Mouse (Mus musculus): ENCODE measurements at regions not wholly inside any gene's neighbourhood (a gene's known extent, or its start where the extent isn't known, plus 50 kb on each side); places are given as distances from the start of the nearest gene placed in this dataset.
A peak's percentile ranks its signal among the peaks of the same experiment; 100 is the strongest.

GRCm38 (mm10) chrX:13014051-13014450, 57.2 kb upstream of the Usp9x start:
- DNase-seq, result no peak

DNA sequence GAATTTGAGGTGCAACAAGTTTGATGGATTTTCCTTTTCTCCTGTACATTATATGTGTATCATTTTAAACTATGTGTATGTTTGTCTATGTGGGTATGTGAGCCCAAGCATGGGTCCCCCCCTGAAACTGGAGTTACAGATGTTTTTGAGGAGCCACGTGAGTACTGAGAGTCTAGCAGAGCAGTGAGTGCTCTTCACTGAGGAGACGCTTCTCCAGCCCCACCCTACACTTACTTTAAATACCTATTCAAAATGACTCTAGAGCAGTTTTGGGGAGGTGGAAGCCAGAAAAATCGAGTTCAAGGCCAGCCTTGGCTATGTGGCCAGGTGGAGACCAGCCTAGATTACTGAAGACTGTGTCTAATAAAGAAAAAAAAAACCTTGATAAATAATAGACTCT, 58.2 kb upstream of the Usp9x start:
- no peak for DNase-seq

DNA sequence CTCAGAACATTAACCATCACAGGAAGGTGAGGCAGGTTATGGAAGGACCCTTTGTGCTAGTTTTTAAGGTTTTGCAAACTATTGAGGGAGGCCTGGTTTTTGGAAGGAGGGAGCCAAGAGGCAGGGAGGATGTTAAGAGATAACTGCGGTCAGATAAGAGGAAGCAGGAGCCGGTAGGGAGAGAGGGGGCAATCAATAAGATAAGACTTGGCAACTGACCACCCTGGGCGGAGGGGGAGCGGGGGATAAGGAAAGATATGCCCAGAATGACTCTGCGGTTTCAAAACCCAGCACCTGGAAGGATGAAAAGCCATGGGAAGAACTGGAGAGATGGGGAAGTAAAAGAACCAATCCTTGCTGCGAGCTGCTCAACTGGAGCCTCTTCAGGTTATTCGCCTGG, 80.5 kb upstream of the Usp9x start:
- no peak for DNase-seq

DNA sequence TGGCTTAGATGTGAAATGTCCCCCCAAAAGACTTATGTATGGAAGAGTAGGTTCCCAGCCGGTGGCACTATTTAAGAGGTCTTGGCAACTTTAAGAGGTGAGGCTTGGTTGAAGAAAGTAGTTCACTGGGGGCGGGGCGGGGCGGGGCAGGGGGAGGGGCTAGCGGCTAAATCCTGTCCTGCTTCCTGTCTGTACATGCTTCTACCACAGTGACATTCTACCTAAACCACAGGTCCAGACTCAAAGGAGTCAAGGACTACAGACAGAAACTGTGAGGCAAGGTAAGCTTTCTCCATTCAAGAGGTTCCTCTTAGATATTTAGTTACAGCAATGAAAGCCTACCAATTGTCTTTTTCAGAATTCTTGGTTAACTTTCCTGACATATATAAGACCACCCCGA, 93.6 kb upstream of the Usp9x start:
- no peak for DNase-seq

- no peak for DNase-seq
Observed at GRCm38 (mm10) chrX:12968979-12969746, 102.1 kb upstream of the Usp9x start.

DNA sequence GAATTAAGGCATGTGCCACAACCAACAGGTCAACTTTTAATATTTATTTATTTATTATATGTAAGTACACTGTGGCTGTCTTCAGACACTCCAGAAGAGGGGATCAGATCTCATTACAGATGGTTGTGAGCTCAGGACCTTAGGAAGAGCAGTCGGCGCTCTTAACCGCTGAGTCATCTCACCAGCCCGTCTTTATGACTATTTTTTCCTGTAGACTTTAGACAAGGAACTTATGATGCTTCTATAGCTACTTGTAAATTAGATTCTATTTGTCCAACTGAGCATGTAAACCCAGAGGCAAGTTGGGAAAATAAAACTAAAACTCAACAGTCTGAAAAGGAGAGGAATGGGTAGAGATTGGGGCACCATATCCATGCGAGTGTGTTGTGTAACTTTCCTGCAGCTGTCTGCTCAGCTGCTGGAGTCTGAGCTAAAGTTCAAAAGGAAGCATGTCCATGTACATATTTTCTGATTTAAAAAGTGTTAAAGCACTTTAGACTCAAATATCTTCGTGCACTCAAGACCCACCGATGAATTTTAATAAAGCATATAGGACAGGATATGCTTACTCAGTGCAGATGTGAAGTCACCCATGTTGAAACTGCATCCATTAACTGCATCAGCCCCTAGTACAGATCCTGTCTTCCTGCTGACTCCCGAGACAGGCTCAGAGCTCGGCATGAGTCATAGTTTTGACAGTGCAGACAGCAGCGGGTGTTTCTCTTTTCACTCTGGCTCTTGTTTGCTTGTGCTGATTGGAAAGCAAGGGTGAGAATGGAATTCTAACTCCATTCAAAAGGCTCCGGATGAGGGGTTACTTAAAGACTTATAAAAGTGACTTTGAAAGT, 111.6 kb upstream of the Usp9x start:
- DNase-seq, result no peak

- no peak for DNase-seq
Observed at GRCm38 (mm10) chrX:12958873-12959272, 112.4 kb upstream of the Usp9x start.

- no peak for DNase-seq
Observed at GRCm38 (mm10) chrX:12950928-12951660, 120.2 kb upstream of the Usp9x start.

GRCm38 (mm10) chrX:12942451-12942850, 128.8 kb upstream of the Usp9x start:
- no peak for DNase-seq

GRCm38 (mm10) chrX:12936406-12937172, 134.7 kb upstream of the Usp9x start:
- peak; percentile 23 for DNase-seq

- DNase-seq, result no peak
Observed at GRCm38 (mm10) chrX:12933294-12933807, 137.9 kb upstream of the Usp9x start.

DNA sequence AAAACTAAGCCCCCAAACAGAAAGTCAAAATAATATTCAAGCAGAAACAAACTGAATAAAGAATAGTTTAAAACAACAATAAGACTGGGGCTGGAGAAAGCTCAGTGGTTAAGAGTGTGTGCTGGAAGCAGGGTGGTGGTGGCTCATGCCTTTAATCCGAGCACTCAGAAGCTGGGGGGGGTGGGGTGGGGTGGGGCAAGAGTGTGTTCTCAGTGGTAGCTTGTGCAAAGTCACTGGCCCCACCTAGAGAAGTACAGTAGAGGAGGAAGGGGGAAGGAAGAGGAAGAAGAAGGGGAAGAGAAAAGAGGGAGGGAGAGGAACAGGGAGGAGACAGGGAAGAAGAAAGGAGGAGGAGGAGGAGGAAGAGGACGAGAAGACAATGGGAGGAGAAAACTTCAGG, 141.1 kb upstream of the Usp9x start:
- no peak for DNase-seq

GRCm38 (mm10) chrX:12927797-12928589, 143.3 kb upstream of the Usp9x start:
- DNase-seq, result no peak

- no peak for DNase-seq
Observed at GRCm38 (mm10) chrX:12924705-12925644, 146.3 kb upstream of the Usp9x start.

GRCm38 (mm10) chrX:12919576-12919975, 151.7 kb upstream of the Usp9x start:
- DNase-seq, result no peak

- DNase-seq, result peak; percentile 50
Observed at GRCm38 (mm10) chrX:12917105-12917504, 154.2 kb upstream of the Usp9x start.

DNA sequence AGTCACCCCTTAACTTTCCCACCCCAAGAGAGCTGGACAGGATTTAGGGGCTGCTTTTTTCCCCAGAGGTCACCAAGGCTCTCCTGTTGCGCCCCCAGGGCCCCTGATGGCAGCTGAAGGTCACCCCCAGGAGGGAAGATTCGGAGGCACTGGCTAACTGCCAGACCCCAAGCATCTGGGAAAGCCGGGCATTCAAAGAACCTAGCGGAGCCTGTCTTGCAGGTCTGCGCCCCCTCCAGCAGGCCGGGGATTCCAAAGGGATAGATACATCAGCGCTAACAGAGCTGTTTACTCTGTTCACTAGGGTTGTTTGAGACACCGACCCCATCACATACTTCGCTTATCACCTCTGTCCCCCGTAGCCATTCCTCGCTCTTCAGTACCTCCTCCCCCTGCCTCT, 154.6 kb upstream of the Usp9x start:
- DNase-seq, result peak; percentile 11

- no peak for DNase-seq
Observed at GRCm38 (mm10) chrX:12900256-12900655, 138.4 kb upstream of the Med14 start.

DNA sequence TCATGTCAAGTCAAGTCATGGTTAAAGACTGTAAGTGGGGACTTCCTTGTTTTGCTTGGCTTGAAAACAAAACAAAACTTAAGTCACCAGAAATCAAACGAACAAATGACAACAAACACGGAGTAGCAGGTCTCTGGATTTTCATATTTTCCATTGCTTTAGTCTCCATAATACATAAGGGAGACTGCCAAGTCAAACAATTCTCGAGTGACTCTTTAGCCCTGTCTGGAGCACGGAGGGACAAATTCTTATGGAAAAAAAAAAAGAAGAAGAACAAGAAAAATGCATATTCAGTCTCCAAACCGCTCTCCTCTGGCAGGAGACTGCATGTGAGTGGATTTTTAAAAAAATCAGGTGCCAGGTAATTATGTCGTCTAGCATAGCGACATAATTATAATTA, 129.6 kb upstream of the Med14 start:
- DNase-seq, result no peak

DNA sequence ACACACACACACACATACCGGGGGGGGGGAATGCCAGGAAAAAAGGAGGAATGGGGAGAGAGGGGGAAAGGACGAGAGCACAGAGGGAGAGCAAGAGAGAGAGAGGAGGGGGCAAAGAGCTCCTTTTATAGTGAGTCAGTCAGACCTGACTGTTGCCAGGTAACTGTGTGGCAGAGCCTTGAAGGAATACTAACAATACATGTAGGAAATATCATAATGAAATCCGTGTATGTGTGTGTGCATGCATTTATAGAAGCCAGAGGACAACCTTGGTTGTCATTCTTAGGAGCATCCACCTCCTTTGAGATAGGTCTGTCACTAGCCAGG, 127.6 kb upstream of the Med14 start:
- no peak for DNase-seq

Measured in kidney, adult 11 months (tissue).